Mouse (Mus musculus) adrenal gland (tissue): Measurements from ENCODE around the gene Ankrd33b.

Experiments used
- intact Hi-C: fragments of 180-260 bp; cut with DNase I; formaldehyde crosslinking; loops from one replicate; pipeline ENCODE4 v1.15.1; 2025
- long read RNA-seq, 2 experiments: library from polyadenylated mRNA; unstranded; transcript quantifications; one replicate each; pipeline ENCODE4 v2.0.0; 2020; ENCODE audit warnings: borderline replicate concordance in 1 of 2; ENCODE audit not compliant: insufficient replicate concordance in 1 of 2

Ankrd33b gene
- long read RNA-seq, experiment 1, partial matches to known transcripts: 0 of 3 reads
- long read RNA-seq, experiment 1, other reads (novel, unspliced or antisense): 1 of 3 reads
- long read RNA-seq, experiment 2, full-length matches to known transcripts: 1 of 1 reads
- long read RNA-seq, experiment 2, partial matches to known transcripts: 0 of 1 reads
- long read RNA-seq, experiment 2, other reads (novel, unspliced or antisense): 0 of 1 reads

DNA sequence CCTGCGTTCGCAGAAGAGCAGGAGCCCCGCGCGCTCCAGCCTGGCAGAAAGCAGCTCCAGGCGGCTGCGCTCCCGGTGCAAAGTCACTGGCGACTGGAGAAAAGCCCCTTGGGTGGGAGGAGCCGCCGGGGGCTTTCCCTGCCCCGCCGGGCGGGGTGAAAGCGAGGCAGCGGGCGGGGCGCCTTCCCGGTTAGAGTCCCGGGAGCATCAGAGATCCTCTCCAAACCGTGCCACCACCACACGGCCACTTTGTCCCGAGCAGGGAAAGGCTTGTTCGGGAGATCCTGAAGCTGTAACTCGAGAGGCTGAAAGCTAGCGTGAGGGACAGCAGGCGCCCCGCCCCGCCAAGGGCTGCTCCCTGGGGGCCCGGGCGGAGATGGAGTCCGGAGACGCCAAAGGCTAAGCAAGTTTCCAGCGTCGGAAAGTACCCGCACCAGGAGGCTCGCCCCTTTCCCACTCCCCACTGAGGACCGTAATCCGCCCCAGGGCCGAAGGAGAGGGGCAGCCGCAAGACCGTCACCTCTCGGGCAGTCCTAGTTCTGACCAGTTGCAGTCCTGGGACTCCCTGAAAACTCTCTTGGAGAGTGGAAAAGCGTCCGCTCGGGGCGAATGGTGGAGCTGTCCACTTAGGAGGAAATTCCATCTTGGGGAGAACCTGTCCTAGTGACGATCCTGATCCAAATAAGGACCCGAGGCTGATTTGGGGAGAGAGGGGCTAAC is at the start of gene Ankrd33b:
Ankrd33b (minus strand) TSS at position 246 of the 720 bp plus-strand sequence.
- intact Hi-C loops: no loop called here

DNA sequence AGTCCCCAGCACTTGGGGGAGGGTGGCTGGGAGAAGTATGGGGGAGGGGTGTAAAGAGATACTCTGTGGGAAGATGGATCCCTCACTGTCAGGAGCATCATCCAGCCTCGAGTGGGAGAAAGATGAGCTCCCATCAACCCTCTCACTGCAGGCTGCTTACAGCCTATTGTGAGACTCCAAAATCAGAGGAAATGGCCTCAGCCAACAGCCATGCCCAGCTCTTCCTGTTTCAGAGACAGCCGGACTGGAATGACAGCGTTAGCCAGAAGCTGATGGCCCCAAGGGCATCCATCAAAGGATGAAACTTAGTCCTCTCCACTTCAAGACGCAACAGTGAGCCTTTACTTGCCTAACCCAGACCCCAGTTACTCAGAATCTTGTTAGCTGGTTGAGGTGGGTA is 47.7 kb upstream of the Ankrd33b start:
- intact Hi-C loops: no loop called here

DNA sequence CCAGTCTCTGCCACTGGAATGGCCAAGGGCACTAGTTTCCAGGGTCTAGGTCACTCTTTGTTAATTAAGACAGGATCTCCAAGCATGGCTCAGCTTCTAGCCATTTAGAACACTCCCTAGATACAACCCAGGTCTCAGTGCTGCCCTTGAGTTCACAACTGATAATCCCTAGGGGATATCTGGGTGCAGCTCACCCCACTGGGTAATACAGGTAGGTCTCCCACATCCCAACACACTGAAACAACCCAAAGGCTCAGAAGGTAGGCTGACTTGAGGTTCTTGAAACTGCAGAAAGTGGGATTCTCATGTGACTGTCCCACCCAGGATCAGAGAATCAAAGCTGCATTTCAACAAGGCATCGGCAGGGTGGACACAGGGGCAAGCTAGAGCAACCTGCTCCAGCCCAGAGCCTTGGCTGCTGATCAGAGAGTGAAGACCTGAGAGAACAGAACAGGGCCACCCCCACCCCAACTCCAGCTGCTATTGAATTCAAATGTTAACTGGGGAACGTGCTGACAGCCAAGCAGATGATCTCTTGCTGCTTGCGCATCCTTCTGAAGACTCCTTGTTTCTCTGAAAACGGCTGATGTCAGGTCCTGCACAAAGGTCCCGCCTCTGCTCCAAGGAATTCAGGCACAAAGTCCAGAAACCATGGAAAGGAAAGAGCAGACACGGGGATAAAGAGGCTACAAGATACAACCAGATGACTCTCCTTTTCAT is 46.8 kb upstream of the Ankrd33b start:
- intact Hi-C loops: no loop called here

DNA sequence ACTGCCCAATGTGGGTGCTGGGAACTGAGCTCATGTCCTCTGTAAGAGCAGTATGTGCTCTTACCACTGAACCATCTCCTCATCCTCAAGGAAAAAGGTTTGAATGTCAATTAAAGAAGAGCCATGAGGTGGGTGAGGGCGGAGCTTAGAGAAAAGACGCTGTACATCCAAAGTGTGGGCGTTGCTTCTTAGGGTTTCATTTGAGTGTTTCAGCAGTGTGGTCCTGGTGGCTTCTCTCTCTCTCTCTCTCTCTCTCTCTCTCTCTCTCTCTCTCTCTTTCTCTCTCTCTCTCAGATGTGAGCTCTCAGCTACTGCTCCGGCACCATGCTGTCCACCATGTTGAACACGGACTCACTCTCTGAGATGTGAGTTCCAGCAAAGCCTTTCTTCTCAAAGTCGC is 46.1 kb upstream of the Ankrd33b start:
- intact Hi-C loops: no loop called here

DNA sequence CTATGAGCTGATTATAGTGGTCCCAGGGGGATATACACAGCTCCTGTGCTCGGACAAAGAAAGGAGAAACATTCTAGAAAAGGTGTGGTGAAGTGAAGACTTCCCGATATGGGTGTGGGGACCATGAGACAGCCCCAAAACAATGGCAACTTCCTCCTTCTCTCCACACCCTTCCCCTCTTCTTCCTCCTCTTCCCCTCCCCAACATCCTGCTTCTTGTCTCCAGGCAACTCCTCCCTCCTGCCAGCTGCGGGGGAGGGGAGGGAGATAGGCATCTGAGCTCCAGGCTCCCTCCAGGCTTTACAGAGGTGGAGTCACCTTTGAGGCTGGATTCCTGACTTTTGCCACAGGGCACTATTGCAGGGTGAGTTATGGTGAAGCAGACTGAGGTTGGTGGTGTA is 45.4 kb upstream of the Ankrd33b start:
- intact Hi-C loops: no loop called here

DNA sequence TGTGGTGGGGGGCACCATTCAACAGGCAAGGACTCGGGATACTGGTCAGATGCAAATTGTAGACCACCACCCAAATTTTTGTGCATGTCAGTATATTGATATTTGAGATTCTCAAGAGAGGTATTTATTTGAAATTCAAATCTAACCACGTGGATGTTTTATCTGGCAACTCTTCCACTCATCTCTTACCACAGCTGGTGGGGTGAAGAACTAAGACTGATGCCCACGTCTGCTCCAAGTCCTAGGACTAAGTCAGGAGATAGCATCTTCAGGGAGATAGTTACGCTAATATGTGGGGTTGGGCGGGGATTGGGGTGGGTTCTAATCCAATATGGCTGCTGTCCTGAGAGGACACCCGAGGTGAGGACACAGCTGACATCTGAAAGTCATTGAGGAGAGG is 44.9 kb upstream of the Ankrd33b start:
- intact Hi-C loops: no loop called here

DNA sequence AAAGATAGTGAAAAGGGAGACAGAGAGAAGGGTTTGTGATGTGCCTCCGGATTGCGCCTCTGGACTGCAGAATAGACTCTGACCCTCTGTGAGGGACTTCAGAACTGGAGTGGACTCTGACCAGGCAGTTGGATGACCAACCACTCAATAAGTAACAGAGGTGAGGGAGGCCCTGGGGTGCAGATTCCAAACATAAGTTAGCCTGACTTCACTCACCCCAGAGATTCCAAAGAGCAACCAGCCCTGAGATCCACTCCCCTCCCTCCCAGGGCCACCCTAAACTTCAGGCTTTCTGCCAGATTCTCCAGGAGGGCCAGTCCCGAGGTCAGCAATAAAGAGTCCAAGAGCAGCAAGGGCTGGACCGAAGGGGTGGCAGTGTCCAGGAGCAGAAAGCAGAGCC is 40.0 kb upstream of the Ankrd33b start:
- intact Hi-C loops: no loop called here

- intact Hi-C loops: no loop called here
These were observed 39.4 kb upstream of the Ankrd33b start for GRCm38 (mm10) chr15:31406881-31407280.

GRCm38 (mm10) chr15:31404346-31404745 is 36.8 kb upstream of the Ankrd33b start:
- intact Hi-C loops: no loop called here

DNA sequence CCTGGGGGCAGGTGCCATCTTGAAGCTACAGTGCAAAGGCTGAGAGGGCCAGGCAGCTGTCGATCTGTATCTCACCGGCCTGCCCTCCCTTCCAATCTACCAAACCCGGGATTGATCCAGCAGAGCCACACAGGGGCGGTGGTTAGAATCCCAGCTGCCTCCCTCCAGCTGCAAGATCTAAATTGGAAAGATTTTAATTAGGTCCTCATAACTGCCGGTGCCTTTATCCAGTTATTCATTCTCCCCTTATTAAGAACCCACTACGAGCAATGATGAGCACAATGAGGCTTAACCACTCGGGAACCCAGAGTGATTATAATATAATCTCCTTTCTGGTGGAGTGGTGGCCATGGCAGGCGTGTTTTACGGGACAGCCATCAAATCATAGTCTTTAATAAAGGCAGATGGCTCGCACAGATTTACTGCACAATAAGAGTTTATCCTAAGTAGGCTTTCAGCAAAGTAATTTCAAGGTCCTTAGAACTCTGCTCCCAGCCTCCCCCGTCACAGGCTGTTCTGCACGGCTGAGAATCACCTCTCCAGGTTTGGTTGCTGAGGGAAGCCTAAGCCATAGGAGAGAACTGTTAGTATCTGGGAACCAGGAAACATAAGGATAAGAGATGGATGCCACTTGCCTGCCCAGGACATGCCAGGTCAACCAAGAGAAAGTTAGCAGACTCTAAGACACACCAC is 34.8 kb upstream of the Ankrd33b start:
- intact Hi-C loops: no loop called here

- intact Hi-C loops: no loop called here
These were observed 33.4 kb upstream of the Ankrd33b start for GRCm38 (mm10) chr15:31400974-31401373.

- intact Hi-C loops: no loop called here
These were observed 31.2 kb upstream of the Ankrd33b start for GRCm38 (mm10) chr15:31398769-31399168.

- intact Hi-C loops: no loop called here
These were observed 29.9 kb upstream of the Ankrd33b start for GRCm38 (mm10) chr15:31397379-31397778.

- intact Hi-C loops: no loop called here
These were observed 29.2 kb upstream of the Ankrd33b start for GRCm38 (mm10) chr15:31396755-31397154.

GRCm38 (mm10) chr15:31395986-31396385 is 28.5 kb upstream of the Ankrd33b start:
- intact Hi-C loops: no loop called here

DNA sequence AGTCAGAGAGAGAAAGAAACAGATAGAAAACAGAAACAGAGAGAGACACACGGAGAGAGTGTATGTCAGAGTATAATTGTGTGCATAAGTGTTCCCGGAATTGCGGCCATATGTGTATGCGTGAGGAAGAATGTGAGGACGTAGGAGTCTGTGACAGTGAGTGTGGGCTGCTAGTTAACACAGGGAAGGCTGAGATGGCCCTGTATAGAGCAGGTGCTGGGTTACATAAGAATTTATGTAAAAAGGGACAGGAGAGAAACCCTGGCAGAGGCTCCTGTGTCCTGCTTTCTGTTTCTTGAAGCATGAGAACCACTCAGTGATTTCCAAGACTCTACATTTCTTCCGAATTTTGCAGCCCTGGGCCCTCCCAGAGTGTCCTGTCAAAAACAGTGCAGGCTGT is 25.9 kb upstream of the Ankrd33b start:
- intact Hi-C loops: no loop called here

GRCm38 (mm10) chr15:31392705-31393104 is 25.2 kb upstream of the Ankrd33b start:
- intact Hi-C loops: no loop called here

DNA sequence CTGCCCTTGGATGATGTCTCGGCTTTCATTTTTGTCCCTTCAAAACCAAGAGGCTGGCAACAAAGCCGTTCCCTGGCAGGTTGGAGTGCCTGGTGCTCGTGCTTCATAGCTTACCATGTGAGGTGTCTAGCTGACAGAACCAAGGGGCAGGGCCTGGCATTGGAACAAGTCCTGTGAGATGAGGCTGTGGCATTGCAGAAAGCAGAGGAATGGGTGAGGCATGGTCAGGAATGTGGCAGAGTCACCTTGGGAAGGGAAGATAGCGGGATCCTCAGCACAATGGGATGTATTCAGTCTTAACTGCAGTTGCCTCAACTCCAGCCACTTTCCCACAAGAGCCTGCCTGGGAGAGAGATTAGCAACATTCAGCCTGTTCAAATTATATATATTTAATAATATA is 24.6 kb upstream of the Ankrd33b start:
- intact Hi-C loops: no loop called here

GRCm38 (mm10) chr15:31381936-31382468 is 14.5 kb upstream of the Ankrd33b start:
- intact Hi-C loops: no loop called here

GRCm38 (mm10) chr15:31379471-31379870 is 11.9 kb upstream of the Ankrd33b start:
- intact Hi-C loops: no loop called here

- intact Hi-C loops: no loop called here
These were observed 7.7 kb upstream of the Ankrd33b start for GRCm38 (mm10) chr15:31375212-31375611.
